In genomic region chr6:145121590-145122420, GRCm38 (mm10) we compare ENCODE assay signal across 9 mouse cellular contexts. TPM values are rescaled to one million over a fixed set of nuclear protein-coding genes. Genes with fewer than 3 reads are reported as not detected.
DNase-seq lines count a peak whose midpoint lies in the region; ATAC-seq and TF ChIP-seq lines count a peak whose summit lies in the region.
"Had no signal": no experiment of that assay in that cellular context is flagged by ENCODE, and none has a peak within 500 bp of the region (broad histone marks: within the 10 kb centered on the region; RNA-seq: fewer than 3 reads in every experiment).

No protein-coding gene starts in this region.

- no peak overlapping the region for H3K27ac ChIP-seq in midbrain, embryonic 12.5 days (replicated peaks)
- H3K27ac ChIP-seq in midbrain, embryonic 15.5 days = no peak overlapping the region
- no peak overlapping the region; the same call in 1 of the 2 replicates for H3K27ac ChIP-seq in embryonic facial prominence, embryonic 15.5 days (replicated peaks)
- H3K27ac ChIP-seq in forebrain, postnatal 0 days (ENCODE audit: low read depth, low read length) = no peak overlapping the region
- H3K27ac ChIP-seq: embryonic facial prominence, embryonic 13.5 days had no signal

- no peak overlapping the region for H3K4me2 ChIP-seq in midbrain, embryonic 12.5 days (replicated peaks)
- H3K4me2 ChIP-seq in midbrain, embryonic 15.5 days = no peak overlapping the region
- H3K4me2 ChIP-seq in embryonic facial prominence, embryonic 15.5 days (replicated peaks) = peak overlapping the region; percentile 6; the same call in 1 of the 2 replicates
- no peak overlapping the region for H3K4me2 ChIP-seq in forebrain, postnatal 0 days (ENCODE audit: low read depth)
- H3K4me2 ChIP-seq: embryonic facial prominence, embryonic 13.5 days had no signal

- H3K27me3 ChIP-seq in midbrain, embryonic 12.5 days = peaks cover 14% of the 10 kb centered on the region
- no peaks in the 10 kb centered on the region for H3K27me3 ChIP-seq in midbrain, embryonic 15.5 days (replicated peaks)
- no peaks in the 10 kb centered on the region for H3K27me3 ChIP-seq in embryonic facial prominence, embryonic 15.5 days
- H3K27me3 ChIP-seq in forebrain, postnatal 0 days (ENCODE audit: insufficient read depth, low read length) = no peaks in the 10 kb centered on the region
- H3K27me3 ChIP-seq: embryonic facial prominence, embryonic 13.5 days had no signal

- H3K36me3 ChIP-seq in midbrain, embryonic 12.5 days = no peaks in the 10 kb centered on the region
- no peaks in the 10 kb centered on the region for H3K36me3 ChIP-seq in midbrain, embryonic 15.5 days (replicated peaks)
- H3K36me3 ChIP-seq in embryonic facial prominence, embryonic 15.5 days = no peaks in the 10 kb centered on the region
- no peaks in the 10 kb centered on the region for H3K36me3 ChIP-seq in forebrain, postnatal 0 days (ENCODE audit: insufficient read depth)
- H3K36me3 ChIP-seq: embryonic facial prominence, embryonic 13.5 days had no signal

- peak; percentile 54 for DNase-seq in liver
- DNase-seq in skeletal muscle tissue, adult 2 months (ENCODE audit: low read depth, low spot score) = peak; percentile 31
- no peak for DNase-seq in urinary bladder, adult 2 months (ENCODE audit: low spot score)
- DNase-seq in kidney, postnatal 4 days = no peak
- DNase-seq in forebrain, postnatal 0 days = no peak

- no peak overlapping the region for H3K9ac ChIP-seq in midbrain, embryonic 12.5 days (replicated peaks)
- no peak overlapping the region for H3K9ac ChIP-seq in midbrain, embryonic 15.5 days
- H3K9ac ChIP-seq in embryonic facial prominence, embryonic 15.5 days = no peak overlapping the region
- no peak overlapping the region for H3K9ac ChIP-seq in forebrain, postnatal 0 days
- H3K9ac ChIP-seq: embryonic facial prominence, embryonic 13.5 days had no signal

- H3K4me1 ChIP-seq in midbrain, embryonic 12.5 days = peaks cover 18% of the 10 kb centered on the region
- no peaks in the 10 kb centered on the region for H3K4me1 ChIP-seq in midbrain, embryonic 15.5 days
- peaks cover 6% of the 10 kb centered on the region; the same call in 1 of the 2 replicates for H3K4me1 ChIP-seq in embryonic facial prominence, embryonic 15.5 days
- H3K4me1 ChIP-seq in forebrain, postnatal 0 days (ENCODE audit: insufficient read depth) = no peaks in the 10 kb centered on the region

- 0 out of 2 replicates have a peak, but pooled peaks have one; percentile 19 for ATAC-seq in midbrain, embryonic 12.5 days (ENCODE audit: low FRiP score, low read depth)
- no peak for ATAC-seq in midbrain, embryonic 15.5 days (replicated peaks)
- no peak for ATAC-seq in embryonic facial prominence, embryonic 15.5 days (ENCODE audit: insufficient number of reproducible peaks, low FRiP score, low TSS enrichment, low read depth)
- ATAC-seq in forebrain, postnatal 0 days = no peak

- H3K9me3 ChIP-seq in midbrain, embryonic 12.5 days = no peaks in the 10 kb centered on the region
- H3K9me3 ChIP-seq in midbrain, embryonic 15.5 days = no peaks in the 10 kb centered on the region
- H3K9me3 ChIP-seq in embryonic facial prominence, embryonic 15.5 days (replicated peaks) = no peaks in the 10 kb centered on the region
- H3K9me3 ChIP-seq in forebrain, postnatal 0 days (ENCODE audit: low read length) = no peaks in the 10 kb centered on the region
- H3K9me3 ChIP-seq: embryonic facial prominence, embryonic 13.5 days had no signal

- no peak for TF ChIP-seq CTCF in forebrain, postnatal 0 days (IDR thresholded peaks at IDR 0.05; ENCODE audit: low read depth)

- no peak overlapping the region for H3K4me3 ChIP-seq in midbrain, embryonic 12.5 days
- H3K4me3 ChIP-seq in midbrain, embryonic 15.5 days = no peak overlapping the region
- no peak overlapping the region for H3K4me3 ChIP-seq in embryonic facial prominence, embryonic 15.5 days (replicated peaks)
- no peak overlapping the region for H3K4me3 ChIP-seq in forebrain, postnatal 0 days (ENCODE audit: low read depth, low read length)
- H3K4me3 ChIP-seq: embryonic facial prominence, embryonic 13.5 days had no signal

- WGBS in midbrain, embryonic 12.5 days = 42% methylated on average over 21 of the region's 21 CpGs
- WGBS in midbrain, embryonic 15.5 days = 45% methylated on average over 21 of the region's 21 CpGs
- 56% methylated on average over 21 of the region's 21 CpGs for WGBS in embryonic facial prominence, embryonic 15.5 days
- WGBS in forebrain, postnatal 0 days = 58% methylated on average over 21 of the region's 21 CpGs

RNA-seq across cellular contexts. Expression of gene Lrmp, which starts 6.4 kb away (rescaled TPM):
- 1.1 TPM in 2 replicates for polyA plus RNA-seq in midbrain, embryonic 12.5 days (2016; fragmentation: Nextera tagmentation; extraction: Ambion mirVana)
- 0.62 and 0.98 TPM in 2 replicates for polyA plus RNA-seq in midbrain, embryonic 15.5 days (2015; fragmentation: Nextera tagmentation; extraction: Ambion mirVana)
- polyA plus RNA-seq in embryonic facial prominence, embryonic 15.5 days (2015; fragmentation: Nextera tagmentation; extraction: Ambion mirVana) = 6.9 and 7.1 TPM in 2 replicates
- 5.9 and 7.9 TPM in 2 replicates for polyA plus RNA-seq in urinary bladder, adult 2 months (2012; rRNA removed)
- 1.3 and 2.2 TPM in 2 replicates for total RNA-seq in forebrain, postnatal 0 days (2014; rRNA removed)
- polyA plus RNA-seq in forebrain, postnatal 0 days (2015; fragmentation: Nextera tagmentation; extraction: Ambion mirVana) = 0.80 and 1.0 TPM in 2 replicates

RNA-seq across cellular contexts. Expression of gene Bcat1, which starts 45.8 kb away (rescaled TPM):
- polyA plus RNA-seq in midbrain, embryonic 12.5 days (2016; fragmentation: Nextera tagmentation; extraction: Ambion mirVana) = 105 and 107 TPM in 2 replicates
- 104 and 107 TPM in 2 replicates for polyA plus RNA-seq in midbrain, embryonic 15.5 days (2015; fragmentation: Nextera tagmentation; extraction: Ambion mirVana)
- 22.7 and 25.1 TPM in 2 replicates for polyA plus RNA-seq in embryonic facial prominence, embryonic 15.5 days (2015; fragmentation: Nextera tagmentation; extraction: Ambion mirVana)
- 1.3 and 2.3 TPM in 2 replicates for polyA plus RNA-seq in urinary bladder, adult 2 months (2012; rRNA removed)
- 97.5 and 97.9 TPM in 2 replicates for total RNA-seq in forebrain, postnatal 0 days (2014; rRNA removed)
- polyA plus RNA-seq in forebrain, postnatal 0 days (2015; fragmentation: Nextera tagmentation; extraction: Ambion mirVana) = 50.7 and 51.5 TPM in 2 replicates

Comparison
In these comparisons a context has a peak if more than half of its experiments do, and no peak if none do; other contexts are left out.
1. DNase-seq: peak in liver (single experiment) and skeletal muscle tissue, adult 2 months (single experiment); none in urinary bladder, adult 2 months (single experiment), kidney, postnatal 4 days (0 of 2) and forebrain, postnatal 0 days (single experiment).